Mouse (Mus musculus) heart, postnatal 4 days (tissue): ENCODE measurements around the gene Prom1. TPM values are rescaled to one million over a fixed set of nuclear protein-coding genes. Genes with fewer than 3 reads are reported as not detected.
A peak's percentile ranks its signal among the peaks of the same experiment; 100 is the strongest.
"Not testable (repeated sequence)": the region's sequence is repeated elsewhere in the genome, so short reads cannot be mapped to it uniquely, and the experiment has no call there.

Source experiments
- DNase-seq: peaks from one replicate; pipeline ENCODE4 v3.0.0; 2021
- total RNA-seq, 2 experiments: library from RNA; stranded (reverse); gene quantifications; 2 replicates each; pipeline ENCODE4 v1.2.3; 2021

Prom1 gene
- 1 to 10 TPM; 3.8 to 4.3 TPM for total RNA-seq

GRCm38 (mm10) chr5:44101231-44102110 is at the start of gene Prom1:
Gene Prom1 (minus strand): TSS chr5:44102032.
- peak; percentile 13 for DNase-seq

- DNase-seq = no peak
Measured at GRCm38 (mm10) chr5:44147732-44148131, 45.9 kb upstream of the Prom1 start.

- DNase-seq = no peak
Measured at GRCm38 (mm10) chr5:44146437-44147332, 44.9 kb upstream of the Prom1 start.

GRCm38 (mm10) chr5:44143467-44144235 is 41.8 kb upstream of the Prom1 start:
- DNase-seq = no peak

GRCm38 (mm10) chr5:44127487-44127886 is 25.7 kb upstream of the Prom1 start:
- DNase-seq = no peak

- not testable (repeated sequence) for DNase-seq
Measured at GRCm38 (mm10) chr5:44126574-44126973, 24.7 kb upstream of the Prom1 start.

GRCm38 (mm10) chr5:44121390-44121789 is 19.6 kb upstream of the Prom1 start:
- DNase-seq = no peak

GRCm38 (mm10) chr5:44113138-44113537 is 11.3 kb upstream of the Prom1 start:
- DNase-seq = no peak

- no peak for DNase-seq
Measured at GRCm38 (mm10) chr5:44109121-44109520, 7.3 kb upstream of the Prom1 start.

- no peak for DNase-seq
Measured at GRCm38 (mm10) chr5:44108125-44108524, 6.3 kb upstream of the Prom1 start.

GRCm38 (mm10) chr5:44105192-44105591 is 3.4 kb upstream of the Prom1 start:
- DNase-seq = no peak

- no peak for DNase-seq
Measured at GRCm38 (mm10) chr5:44104686-44105085, 2.9 kb upstream of the Prom1 start.

- DNase-seq = peak; percentile 18
Measured at GRCm38 (mm10) chr5:44104120-44104519, 2.3 kb upstream of the Prom1 start.

GRCm38 (mm10) chr5:44103121-44103520 is 1.3 kb upstream of the Prom1 start:
- no peak for DNase-seq

GRCm38 (mm10) chr5:44100544-44101230 is 1.1 kb downstream of the Prom1 start:
- peak; percentile 51 for DNase-seq

GRCm38 (mm10) chr5:44100187-44100543 is 1.7 kb downstream of the Prom1 start:
- DNase-seq = no peak

- DNase-seq = no peak
Measured at GRCm38 (mm10) chr5:44096996-44097395, 4.8 kb downstream of the Prom1 start.

- no peak for DNase-seq
Measured at GRCm38 (mm10) chr5:44096106-44096505, 5.7 kb downstream of the Prom1 start.

- no peak for DNase-seq
Measured at GRCm38 (mm10) chr5:44095697-44096096, 6.1 kb downstream of the Prom1 start.

GRCm38 (mm10) chr5:44087034-44087433 is 14.8 kb downstream of the Prom1 start:
- peak; percentile 18 for DNase-seq

GRCm38 (mm10) chr5:44085871-44086270 is 16.0 kb downstream of the Prom1 start:
- no peak for DNase-seq

GRCm38 (mm10) chr5:44081108-44081507 is 20.7 kb downstream of the Prom1 start:
- DNase-seq = no peak
